8 mouse cellular contexts compared by ENCODE assay signal in genomic region chr14:24245177-24246081, GRCm38 (mm10). TPM values are rescaled to one million over a fixed set of nuclear protein-coding genes. Genes with fewer than 3 reads are reported as not detected.
A peak's percentile ranks its signal among the peaks of the same experiment; 100 is the strongest.
DNase-seq lines count a peak whose midpoint lies in the region; ATAC-seq and TF ChIP-seq lines count a peak whose summit lies in the region.

TSS of gene Dlg5 (minus strand) at chr14:24245920.

- H3K9ac ChIP-seq in lung, embryonic 14.5 days = peak within 1 kb of the TSS; percentile 94

- peak; percentile 89 for ATAC-seq in lung, embryonic 14.5 days (ENCODE audit: insufficient read depth)
- ATAC-seq in megakaryocyte progenitor cell, adult 5-6 weeks (replicated peaks; ENCODE audit: poor library complexity) = no peak

- peaks cover 30% of the 10 kb centered on the region for H3K4me1 ChIP-seq in hindbrain, embryonic 10.5 days (replicated peaks)
- peaks cover 8% of the 10 kb centered on the region; the same call in 1 of the 2 replicates for H3K4me1 ChIP-seq in lung, embryonic 14.5 days (ENCODE audit: insufficient read depth)

- H3K27me3 ChIP-seq in hindbrain, embryonic 10.5 days (ENCODE audit: insufficient read depth, poor library complexity, severe bottlenecking) = peaks cover 8% of the 10 kb centered on the region
- H3K27me3 ChIP-seq in lung, embryonic 14.5 days (ENCODE audit: insufficient read depth, low read length) = no peaks in the 10 kb centered on the region

- TF ChIP-seq CTCF in lung, embryonic 14.5 days (IDR thresholded peaks at IDR 0.05; ENCODE audit: low read depth) = 0 out of 2 replicates have a peak, but pooled peaks have one; percentile 12

- under 1% methylated on average over 96 of the region's 98 CpGs for WGBS in hindbrain, embryonic 10.5 days
- under 1% methylated on average over 72 of the region's 98 CpGs for WGBS in lung, embryonic 14.5 days

- peak within 1 kb of the TSS; percentile 85 for H3K4me3 ChIP-seq in hindbrain, embryonic 10.5 days
- peak within 1 kb of the TSS; percentile 73 for H3K4me3 ChIP-seq in lung, embryonic 14.5 days (ENCODE audit: low read depth, low read length)

- DNase-seq in ZHBTc4 (ENCODE audit: low read depth, low spot score) = peak; percentile 67
- peak; percentile 59 for DNase-seq in cerebellum, adult 9-10 months
- DNase-seq in frontal cortex, postnatal 25 days (ENCODE audit: low spot score in 2 of 2) = peak; percentile 28 to 29
- DNase-seq in hindbrain, embryonic 10.5 days (ENCODE audit: low spot score) = peak; percentile 76
- peak in 1 of 2 experiments; percentile 35 for DNase-seq in layer of hippocampus, adult 8-10 months (ENCODE audit: low spot score in 2 of 2)
- DNase-seq in lung, embryonic 14.5 days = peak; percentile 75
- DNase-seq in retina, embryonic 14.5 days (ENCODE audit: low spot score) = peak; percentile 67

- H3K4me2 ChIP-seq in lung, embryonic 14.5 days = peak within 1 kb of the TSS; percentile 92

- peak within 1 kb of the TSS; percentile 98 for H3K27ac ChIP-seq in hindbrain, embryonic 10.5 days
- H3K27ac ChIP-seq in lung, embryonic 14.5 days (ENCODE audit: low read depth) = peak within 1 kb of the TSS; percentile 96

- H3K36me3 ChIP-seq in hindbrain, embryonic 10.5 days = peaks cover 19% of the 10 kb centered on the region
- H3K36me3 ChIP-seq in lung, embryonic 14.5 days (ENCODE audit: insufficient read depth) = peaks cover 9% of the 10 kb centered on the region; the same call in 1 of the 2 replicates

- no peaks in the 10 kb centered on the region for H3K9me3 ChIP-seq in hindbrain, embryonic 10.5 days
- no peaks in the 10 kb centered on the region for H3K9me3 ChIP-seq in lung, embryonic 14.5 days (ENCODE audit: low read depth, low read length)

RNA-seq across cellular contexts. Expression of gene Dlg5, which starts in this region (rescaled TPM):
- 12.7 and 14.0 TPM in 2 replicates for polyA plus RNA-seq in hindbrain, embryonic 10.5 days (2016; fragmentation: Nextera tagmentation; extraction: Ambion mirVana)
- total RNA-seq in layer of hippocampus, adult 8-10 months (2022) = 10 to 100 TPM; 52.5 to 67.9 (median 57.9) TPM
- polyA plus RNA-seq in lung, embryonic 14.5 days (2014; fragmentation: Nextera tagmentation; extraction: Ambion mirVana) = 25.8 and 28.9 TPM in 2 replicates
- not detected in 2 replicates for total RNA-seq in megakaryocyte progenitor cell, adult 5-6 weeks (2015)
- 1.1 TPM in 1 of 2 replicates, not detected in the other for total RNA-seq in megakaryocyte progenitor cell, adult 5-6 weeks (2017)

Comparison
In these comparisons a context has a peak if more than half of its experiments do, and no peak if none do; other contexts are left out.
1. RNA of gene Dlg5 (total RNA-seq): 52.5 to 67.9 TPM in layer of hippocampus, adult 8-10 months; 1.1 TPM in megakaryocyte progenitor cell, adult 5-6 weeks; every median in the first group is over 10 times any median in the second.